Mouse (Mus musculus): ENCODE results near the gene Olfr1434. TPM values are rescaled to one million over a fixed set of nuclear protein-coding genes. Genes with fewer than 3 reads are reported as not detected.
"Not testable (repeated sequence)": the region's sequence is repeated elsewhere in the genome, so short reads cannot be mapped to it uniquely, and the experiment has no call there.

The Olfr1434 gene
- not detected in 2 replicates for polyA plus RNA-seq (2015; fragmentation: Nextera tagmentation; extraction: Ambion mirVana)

DNA sequence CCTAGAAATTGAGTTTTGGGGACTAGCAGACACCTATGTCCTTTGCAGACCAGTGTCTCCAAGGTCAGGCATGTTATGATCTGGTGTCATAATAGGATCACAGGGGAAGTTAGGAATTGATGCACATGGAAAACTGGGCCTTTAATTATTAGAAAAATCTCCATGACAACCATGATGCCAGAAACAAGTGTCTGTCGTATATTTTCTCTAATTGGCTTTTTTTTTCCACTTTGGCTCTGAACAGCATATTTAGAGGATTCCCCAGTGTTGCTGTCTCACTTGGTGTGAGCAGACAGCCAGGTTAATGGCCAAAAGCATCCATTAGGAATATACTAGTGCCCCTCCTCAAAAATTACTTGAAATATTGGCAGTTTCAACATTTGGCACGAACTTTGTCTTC, at the start of gene Olfr1434:
Gene Olfr1434, plus strand, starts transcription at position 301 of the 400 bp plus-strand sequence.
- ATAC-seq (ENCODE audit: low read depth) = no peak
- Histone ChIP-seq H3K27ac (replicated peaks) (no peak within 1 kb of the TSS), H3K4me2 (no peak within 1 kb of the TSS), H3K4me1 (replicated peaks) (no peaks in the 10 kb centered on the region), H3K9me3 (no peaks in the 10 kb centered on the region), H3K27me3 (no peaks in the 10 kb centered on the region), H3K9ac (no peak within 1 kb of the TSS), H3K36me3 (no peaks in the 10 kb centered on the region), H3K4me3 (no peak within 1 kb of the TSS)
- WGBS = 82% methylated on average over 2 of the region's 2 CpGs

DNA sequence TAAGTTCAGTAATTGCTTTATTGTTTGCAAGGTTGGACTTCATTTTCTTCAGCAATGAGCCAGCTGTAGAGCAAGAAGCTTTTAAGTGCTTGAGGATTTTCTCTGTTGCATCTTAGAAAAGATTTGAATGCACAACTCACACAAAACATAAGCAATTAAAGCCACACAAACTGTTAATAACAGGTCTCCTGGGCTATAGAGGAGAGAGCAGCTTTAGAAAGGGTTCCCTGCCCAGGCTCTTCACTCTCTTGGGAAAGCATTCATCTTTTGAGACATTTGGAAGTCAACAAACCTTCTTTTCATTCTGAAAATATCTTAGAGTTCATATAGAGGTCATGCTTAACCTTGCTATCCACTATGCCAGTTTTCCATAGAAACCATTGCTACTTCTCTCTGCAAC, 47.2 kb upstream of the Olfr1434 start, which contains the start of gene Olfr1432:
Gene Olfr1432, minus strand, starts transcription at position 101 of the 400 bp plus-strand sequence.
- H3K4me3 ChIP-seq; H3K4me2 ChIP-seq; ATAC-seq (ENCODE audit: low read depth); H3K4me1 ChIP-seq (replicated peaks); H3K9me3 ChIP-seq; H3K27me3 ChIP-seq; H3K27ac ChIP-seq (replicated peaks); H3K36me3 ChIP-seq; H3K9ac ChIP-seq: not testable (repeated sequence)

DNA sequence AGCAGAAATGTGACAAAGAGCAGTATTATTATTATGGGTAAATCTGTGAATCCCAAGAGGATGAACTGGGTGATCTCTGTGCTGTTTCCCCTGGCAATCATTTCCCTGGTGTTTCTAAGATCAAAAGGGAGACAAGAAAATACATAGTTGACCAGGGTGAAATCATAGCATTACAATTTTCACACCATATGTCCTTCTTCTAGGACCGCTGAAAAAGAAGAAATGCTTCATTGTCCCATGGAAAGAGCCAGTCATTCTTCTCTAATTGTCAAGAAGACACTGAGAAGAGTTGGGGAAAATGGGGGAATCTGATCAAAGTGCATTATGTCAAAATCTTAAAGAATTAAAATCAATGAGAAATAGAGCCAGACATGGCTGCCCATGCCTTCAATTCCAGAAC, 38.1 kb upstream of the Olfr1434 start, which contains the start of gene Olfr262:
Gene Olfr262, minus strand, starts transcription at position 101 of the 400 bp plus-strand sequence.
- no peak within 1 kb of the TSS for H3K9ac ChIP-seq
- H3K4me3 ChIP-seq = no peak within 1 kb of the TSS
- ATAC-seq (ENCODE audit: low read depth) = no peak
- H3K4me2 ChIP-seq = no peak within 1 kb of the TSS
- H3K27ac ChIP-seq (replicated peaks) = no peak within 1 kb of the TSS
- WGBS = 83% methylated on average over 1 of the region's 1 CpGs
- no peaks in the 10 kb centered on the region for H3K4me1 ChIP-seq (replicated peaks)
- H3K27me3 ChIP-seq = no peaks in the 10 kb centered on the region
- no peaks in the 10 kb centered on the region for H3K36me3 ChIP-seq
- H3K9me3 ChIP-seq = no peaks in the 10 kb centered on the region

DNA sequence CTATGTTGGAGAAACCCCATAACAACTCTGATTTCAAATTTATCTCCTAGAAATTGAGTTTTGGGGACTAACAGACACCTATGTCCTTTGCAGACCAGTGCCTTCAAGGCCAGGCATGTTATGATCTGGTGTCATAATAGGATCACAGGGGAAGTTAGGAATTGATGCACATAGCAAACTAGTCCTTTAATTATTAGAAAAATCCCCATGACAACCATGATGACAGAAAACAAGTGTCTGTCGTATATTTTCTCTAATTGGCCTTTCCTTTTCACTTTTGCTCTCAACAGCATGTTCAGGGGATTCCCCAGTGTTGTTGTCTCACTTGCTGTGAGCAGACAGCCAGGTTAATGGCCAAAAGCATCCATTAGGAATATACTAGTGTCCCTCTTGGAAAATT, 18.9 kb upstream of the Olfr1434 start, which contains the start of gene Olfr235:
Gene Olfr235, plus strand, starts transcription at position 301 of the 400 bp plus-strand sequence.
- H3K4me2 ChIP-seq = no peak within 1 kb of the TSS
- 71% methylated on average over 1 of the region's 1 CpGs for WGBS
- no peak within 1 kb of the TSS for H3K4me3 ChIP-seq
- H3K27ac ChIP-seq (replicated peaks) = no peak within 1 kb of the TSS
- no peaks in the 10 kb centered on the region for H3K36me3 ChIP-seq
- no peaks in the 10 kb centered on the region for H3K27me3 ChIP-seq
- no peak within 1 kb of the TSS for H3K9ac ChIP-seq
- no peaks in the 10 kb centered on the region for H3K9me3 ChIP-seq
- no peaks in the 10 kb centered on the region for H3K4me1 ChIP-seq (replicated peaks)
- ATAC-seq (ENCODE audit: low read depth) = no peak

DNA sequence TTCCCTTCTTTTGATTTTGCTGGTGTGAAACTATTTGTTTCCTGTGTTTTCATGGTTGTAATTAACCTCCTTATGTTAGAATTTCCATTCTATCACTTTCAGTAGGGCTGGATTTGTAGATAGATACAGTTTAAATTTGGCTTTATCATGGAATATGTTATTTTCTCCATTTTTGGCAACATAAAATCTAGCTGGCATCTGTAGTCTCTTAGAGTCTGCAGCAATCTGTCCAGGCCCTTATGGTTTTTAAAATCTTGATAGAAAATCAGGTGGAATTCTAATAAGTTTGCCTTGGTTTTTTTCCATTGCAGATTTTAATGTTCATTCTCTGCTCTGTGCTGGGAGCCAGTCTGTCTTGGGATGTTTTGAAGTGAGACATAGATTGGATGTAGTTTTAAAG, 13.3 kb downstream of the Olfr1434 start:
- Histone ChIP-seq H3K9ac (no peak overlapping the region), H3K4me2 (no peak overlapping the region), H3K27ac (replicated peaks) (no peak overlapping the region), H3K36me3 (no peaks in the 10 kb centered on the region), H3K9me3 (no peaks in the 10 kb centered on the region), H3K4me1 (replicated peaks) (no peaks in the 10 kb centered on the region), H3K4me3 (no peak overlapping the region), H3K27me3 (no peaks in the 10 kb centered on the region)
- no peak for ATAC-seq (ENCODE audit: low read depth)

DNA sequence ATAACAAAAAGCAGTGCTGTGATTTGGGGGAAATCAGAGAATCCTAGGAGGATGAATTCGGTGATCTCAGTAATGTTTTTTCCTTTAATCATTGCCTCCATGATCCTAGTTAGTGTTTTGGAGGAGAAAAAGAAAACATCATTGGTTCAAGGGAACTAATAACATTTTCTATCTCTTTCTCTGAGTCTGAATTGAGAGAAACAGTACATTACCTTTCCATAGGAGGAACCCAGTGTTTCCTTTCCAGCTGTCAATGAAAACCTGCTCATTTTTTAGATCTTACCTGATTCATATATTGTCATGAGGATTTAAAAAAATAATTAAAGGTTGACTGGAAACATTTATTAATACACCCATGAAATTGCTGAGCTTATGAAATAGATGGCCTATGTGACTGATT, 19.4 kb downstream of the Olfr1434 start, which contains the start of gene Olfr1436:
Gene Olfr1436, minus strand, starts transcription at position 101 of the 400 bp plus-strand sequence.
- ATAC-seq (ENCODE audit: low read depth) = not testable (repeated sequence)

DNA sequence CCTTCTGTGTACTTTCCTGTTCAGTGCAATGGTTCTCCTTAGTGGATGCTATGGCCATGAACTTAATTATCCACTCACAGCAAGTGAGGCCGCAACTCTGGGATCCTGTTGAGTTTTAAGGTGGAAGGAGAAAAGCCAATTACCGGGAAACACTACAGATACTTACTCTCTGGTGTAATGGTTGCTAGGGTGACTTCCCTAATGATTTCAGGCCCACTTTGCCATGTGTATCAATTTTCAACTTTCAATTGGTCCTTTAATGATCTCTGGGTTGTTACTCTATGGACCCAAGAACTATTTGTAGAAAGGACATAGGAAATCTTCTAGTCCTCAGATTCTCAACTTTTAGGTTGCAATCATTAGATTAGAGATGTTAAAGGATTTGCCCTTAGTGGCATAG, 45.3 kb downstream of the Olfr1434 start, which contains the start of gene Olfr1437:
Gene Olfr1437, minus strand, starts transcription at position 101 of the 400 bp plus-strand sequence.
- Histone ChIP-seq H3K9me3 (no peaks in the 10 kb centered on the region), H3K4me1 (replicated peaks) (no peaks in the 10 kb centered on the region), H3K9ac (no peak within 1 kb of the TSS), H3K27me3 (no peaks in the 10 kb centered on the region), H3K4me2 (no peak within 1 kb of the TSS), H3K36me3 (no peaks in the 10 kb centered on the region), H3K4me3 (no peak within 1 kb of the TSS), H3K27ac (replicated peaks) (no peak within 1 kb of the TSS)
- no peak for ATAC-seq (ENCODE audit: low read depth)
- 67% methylated on average over 2 of the region's 2 CpGs for WGBS

More for the DNA sequence above, 19.4 kb downstream of the Olfr1434 start, which contains the start of gene Olfr1436:
- not testable (repeated sequence) for H3K4me3 ChIP-seq; H3K36me3 ChIP-seq; H3K9ac ChIP-seq; H3K9me3 ChIP-seq; H3K4me2 ChIP-seq; H3K4me1 ChIP-seq (replicated peaks); H3K27ac ChIP-seq (replicated peaks); H3K27me3 ChIP-seq
- WGBS = 91% methylated on average over 1 of the region's 1 CpGs

Other genes with a start within 250 kb of the Olfr1434 start
- not detected in 2 replicates for gene Olfr1423, start 238.5 kb upstream of the Olfr1434 start, polyA plus RNA-seq (2015; fragmentation: Nextera tagmentation; extraction: Ambion mirVana)
- not detected in 2 replicates for gene Olfr1424, start 217.2 kb upstream of the Olfr1434 start, polyA plus RNA-seq (2015; fragmentation: Nextera tagmentation; extraction: Ambion mirVana)
- gene Olfr1425, start 202.1 kb upstream of the Olfr1434 start, polyA plus RNA-seq (2015; fragmentation: Nextera tagmentation; extraction: Ambion mirVana) = not detected in 2 replicates
- gene Olfr1426, start 187.8 kb upstream of the Olfr1434 start, polyA plus RNA-seq (2015; fragmentation: Nextera tagmentation; extraction: Ambion mirVana) = not detected in 2 replicates
- gene Olfr1427, start 176.5 kb upstream of the Olfr1434 start, polyA plus RNA-seq (2015; fragmentation: Nextera tagmentation; extraction: Ambion mirVana) = not detected in 2 replicates
- gene Olfr1428, start 164.0 kb upstream of the Olfr1434 start, polyA plus RNA-seq (2015; fragmentation: Nextera tagmentation; extraction: Ambion mirVana) = not detected in 2 replicates
- gene Olfr76, start 156.7 kb upstream of the Olfr1434 start, polyA plus RNA-seq (2015; fragmentation: Nextera tagmentation; extraction: Ambion mirVana) = not detected in 2 replicates
- not detected in 2 replicates for gene Olfr1555-ps1, start 109.7 kb upstream of the Olfr1434 start, polyA plus RNA-seq (2015; fragmentation: Nextera tagmentation; extraction: Ambion mirVana)
- not detected in 2 replicates for gene Olfr1431, start 79.2 kb upstream of the Olfr1434 start, polyA plus RNA-seq (2015; fragmentation: Nextera tagmentation; extraction: Ambion mirVana)
- gene Olfr1432, start 47.3 kb upstream of the Olfr1434 start, polyA plus RNA-seq (2015; fragmentation: Nextera tagmentation; extraction: Ambion mirVana) = not detected in 2 replicates
- not detected in 2 replicates for gene Olfr262, start 38.2 kb upstream of the Olfr1434 start, polyA plus RNA-seq (2015; fragmentation: Nextera tagmentation; extraction: Ambion mirVana)
- gene Olfr235, start 18.8 kb upstream of the Olfr1434 start, polyA plus RNA-seq (2015; fragmentation: Nextera tagmentation; extraction: Ambion mirVana) = not detected in 2 replicates
- gene Olfr1436, start 19.3 kb downstream of the Olfr1434 start, polyA plus RNA-seq (2015; fragmentation: Nextera tagmentation; extraction: Ambion mirVana) = not detected in 2 replicates
- gene Olfr1437, start 45.2 kb downstream of the Olfr1434 start, polyA plus RNA-seq (2015; fragmentation: Nextera tagmentation; extraction: Ambion mirVana) = not detected in 2 replicates
- gene Olfr1438-ps1, start 56.1 kb downstream of the Olfr1434 start, polyA plus RNA-seq (2015; fragmentation: Nextera tagmentation; extraction: Ambion mirVana) = not detected in 2 replicates
- not detected in 2 replicates for gene Olfr1440, start 107.4 kb downstream of the Olfr1434 start, polyA plus RNA-seq (2015; fragmentation: Nextera tagmentation; extraction: Ambion mirVana)
- gene Olfr1441, start 137.6 kb downstream of the Olfr1434 start, polyA plus RNA-seq (2015; fragmentation: Nextera tagmentation; extraction: Ambion mirVana) = not detected in 2 replicates
- gene Pfpl, start 148.1 kb downstream of the Olfr1434 start, polyA plus RNA-seq (2015; fragmentation: Nextera tagmentation; extraction: Ambion mirVana) = 0.08 TPM in 1 of 2 replicates, not detected in the other
- 0.54 and 0.89 TPM in 2 replicates for gene Mpeg1, start 180.9 kb downstream of the Olfr1434 start, polyA plus RNA-seq (2015; fragmentation: Nextera tagmentation; extraction: Ambion mirVana)
- 34.2 and 35.5 TPM in 2 replicates for gene Dtx4, start 221.6 kb downstream of the Olfr1434 start, polyA plus RNA-seq (2015; fragmentation: Nextera tagmentation; extraction: Ambion mirVana)

Measured in neural tube, embryonic 13.5 days (tissue).